Mouse (Mus musculus) R1 (cell line): ENCODE measurements around the gene Usp16.
"Not testable (repeated sequence)": the region's sequence is repeated elsewhere in the genome, so short reads cannot be mapped to it uniquely, and the experiment has no call there.

Experiments
- DNase-seq: peaks from one replicate; pipeline ENCODE4 v3.0.0-alpha.2; 2018; ENCODE audit warnings: low read depth, low spot score

Gene Usp16

GRCm38 (mm10) chr16:87486739-87487138 is 32.2 kb downstream of the Usp16 start:
- no peak for DNase-seq

GRCm38 (mm10) chr16:87488605-87489004 is 34.1 kb downstream of the Usp16 start:
- no peak for DNase-seq

GRCm38 (mm10) chr16:87492191-87492792 is 37.8 kb downstream of the Usp16 start:
- not testable (repeated sequence) for DNase-seq

- DNase-seq, result no peak
Measured at GRCm38 (mm10) chr16:87494955-87495655, 40.6 kb downstream of the Usp16 start.

GRCm38 (mm10) chr16:87495716-87496447 is 41.4 kb downstream of the Usp16 start, which contains the start of gene Cct8:
Cct8 (minus strand) TSS chr16:87495873.
- DNase-seq, result peak; percentile 98

- DNase-seq, result no peak
Measured at GRCm38 (mm10) chr16:87496728-87497127, 42.2 kb downstream of the Usp16 start.

- DNase-seq, result no peak
Measured at GRCm38 (mm10) chr16:87497171-87497570, 42.7 kb downstream of the Usp16 start.

GRCm38 (mm10) chr16:87499556-87499955 is 45.1 kb downstream of the Usp16 start:
- peak; percentile 65 for DNase-seq

GRCm38 (mm10) chr16:87501304-87502078 is 47.0 kb downstream of the Usp16 start:
- peak; percentile 73 for DNase-seq

- DNase-seq, result no peak
Measured at GRCm38 (mm10) chr16:87511706-87512105, 57.2 kb downstream of the Usp16 start.

- DNase-seq, result no peak
Measured at GRCm38 (mm10) chr16:87512331-87512730, 57.8 kb downstream of the Usp16 start.

GRCm38 (mm10) chr16:87524228-87524627 is 69.7 kb downstream of the Usp16 start:
- DNase-seq, result no peak

- no peak for DNase-seq
Measured at GRCm38 (mm10) chr16:87527553-87528249, 73.2 kb downstream of the Usp16 start.

GRCm38 (mm10) chr16:87528755-87529154 is 74.3 kb downstream of the Usp16 start:
- no peak for DNase-seq
